Mouse (Mus musculus) neutrophil, adult 83 days (primary cell): ENCODE measurements around the gene Serpinf1. TPM values are rescaled to one million over a fixed set of nuclear protein-coding genes. Genes with fewer than 3 reads are reported as not detected.

Experiments used
- total RNA-seq, 2 experiments: library from RNA; stranded (reverse); gene quantifications; one replicate each; pipeline ENCODE4 v1.2.4; 2023

Gene Serpinf1
- total RNA-seq, result 10 to 100 TPM; 13.1 to 16.6 TPM

DNA sequence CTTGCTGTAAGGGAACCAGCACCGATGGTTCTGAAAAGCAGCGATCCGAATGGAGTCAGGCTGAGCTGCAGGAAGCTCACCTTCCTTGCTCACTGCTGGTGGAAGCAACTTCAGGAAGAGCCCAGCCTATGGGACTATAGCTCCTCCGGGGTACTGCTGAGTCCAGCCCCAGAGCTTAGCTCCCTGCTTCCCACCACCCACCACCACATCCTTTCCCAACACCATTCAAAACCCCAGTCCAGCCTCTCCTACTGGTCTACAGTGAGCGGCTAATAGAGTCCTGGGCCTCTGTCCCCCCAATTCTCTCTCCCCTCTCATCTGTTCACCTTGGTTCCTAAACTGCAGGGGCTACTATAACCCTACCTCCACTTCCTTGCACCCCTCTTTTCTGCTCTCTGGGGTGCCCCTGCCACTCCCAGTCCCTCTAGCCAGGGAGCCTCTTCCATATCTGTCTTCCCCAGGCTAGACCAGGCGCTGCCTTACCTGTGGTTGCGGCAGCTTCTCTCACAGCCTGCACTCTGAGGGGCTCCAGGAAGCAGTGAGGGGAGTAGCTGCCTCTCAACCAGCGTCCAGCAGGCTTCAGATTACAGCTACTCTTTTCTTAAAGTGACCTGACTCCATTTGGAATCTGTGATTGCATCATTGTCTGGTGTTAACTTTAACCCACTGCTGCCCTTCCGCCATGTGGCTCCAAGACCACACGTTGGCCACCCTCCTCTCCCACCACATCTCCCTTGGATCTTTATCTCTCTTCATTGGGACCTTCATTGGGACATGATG lies at the start of gene Serpinf1:
TSS of gene Serpinf1 (minus strand) at position 689 of the 780 bp plus-strand sequence.

DNA sequence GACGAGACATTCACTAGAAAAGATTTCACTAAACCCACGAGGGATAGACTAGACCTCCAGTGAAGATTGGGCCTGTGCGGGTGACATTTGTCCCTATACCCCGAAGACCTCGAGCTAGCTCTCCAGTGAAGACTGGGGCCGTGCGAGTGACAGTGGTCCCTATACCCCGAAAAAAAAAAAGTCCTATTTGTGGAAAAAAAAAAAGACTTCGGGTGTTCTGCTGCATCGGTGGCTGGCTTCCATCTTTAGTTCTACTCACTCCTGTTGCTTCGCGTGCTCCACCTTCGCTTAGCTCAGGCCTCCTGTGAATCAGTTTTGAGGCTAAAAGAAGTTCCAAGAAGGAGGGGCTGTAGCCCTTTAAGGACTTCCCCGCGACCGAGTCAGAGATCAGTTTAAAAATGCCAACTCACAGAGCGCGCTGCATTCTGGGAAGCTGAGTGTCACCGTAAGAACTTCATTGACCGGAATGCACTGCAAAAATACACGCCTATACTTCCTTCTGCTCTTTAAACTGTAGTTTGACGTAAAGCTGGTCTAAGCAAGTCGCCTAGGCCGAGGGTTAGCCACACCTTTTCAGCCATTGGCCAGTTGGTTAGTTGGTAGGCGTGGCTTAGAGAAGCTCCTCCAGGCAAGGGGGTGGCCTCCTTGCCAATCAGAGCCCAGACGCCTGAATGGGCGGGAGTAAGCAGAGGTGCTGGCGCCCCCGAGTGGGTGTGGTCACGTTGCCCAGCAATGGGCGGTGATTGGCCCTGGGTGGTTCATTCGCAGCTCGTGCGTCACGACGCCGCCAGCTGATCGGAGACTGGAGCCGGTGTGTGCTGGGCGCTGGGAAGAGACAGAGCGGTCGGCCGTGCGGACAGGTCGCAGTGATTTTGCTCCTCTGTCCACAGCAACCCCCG lies 38.6 kb upstream of the Serpinf1 start, which contains the start of gene Tlcd2:
TSS of gene Tlcd2 (plus strand) at position 872 of the 899 bp plus-strand sequence.

DNA sequence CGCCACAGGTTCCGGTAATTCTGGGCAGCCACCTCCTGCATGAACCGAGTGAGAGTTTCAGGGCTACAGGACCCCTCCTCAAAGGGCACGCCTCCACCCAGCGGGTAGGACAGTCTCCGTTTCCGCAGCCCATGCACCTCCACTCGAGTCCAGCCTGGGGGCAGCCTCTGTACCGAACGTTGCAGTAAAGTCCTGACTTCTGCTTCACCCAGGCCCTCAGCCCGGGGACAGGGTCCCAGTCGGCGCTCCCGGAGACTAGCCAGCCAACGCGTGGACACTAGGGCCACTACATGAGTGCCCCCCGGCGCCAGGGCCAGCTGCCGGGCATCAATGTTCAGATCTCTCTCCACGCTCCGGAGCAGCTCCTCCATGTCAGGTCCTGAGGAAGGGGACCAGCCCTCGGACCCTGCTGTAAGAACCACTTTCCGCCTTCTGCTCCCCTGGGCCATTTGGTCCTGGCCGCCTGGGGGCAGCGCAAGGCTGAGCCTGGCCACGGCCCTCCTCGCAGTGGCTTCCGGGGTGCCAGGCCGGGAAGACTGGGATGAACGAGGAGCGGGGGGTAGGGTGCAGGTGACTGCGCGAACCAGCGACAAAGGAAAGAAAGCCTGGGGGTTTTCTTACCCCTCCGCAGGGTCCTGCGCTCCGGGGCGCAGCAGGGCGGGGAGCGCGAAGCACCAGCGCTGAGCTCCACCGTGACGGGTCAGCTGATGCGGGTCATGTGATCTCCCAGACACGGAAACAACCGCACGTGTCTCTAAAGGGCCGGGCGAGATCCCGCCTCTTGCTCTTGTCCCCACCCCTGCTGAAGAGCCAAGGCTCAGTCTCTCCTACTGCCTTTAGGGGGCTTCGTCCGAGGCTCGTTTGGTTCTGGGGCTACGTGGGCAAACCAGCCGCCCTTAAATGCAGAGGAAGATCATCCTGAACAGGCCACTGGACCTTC lies 31.8 kb upstream of the Serpinf1 start, which contains the start of gene Wdr81:
TSS of gene Wdr81 (minus strand) at position 727 of the 940 bp plus-strand sequence.

DNA sequence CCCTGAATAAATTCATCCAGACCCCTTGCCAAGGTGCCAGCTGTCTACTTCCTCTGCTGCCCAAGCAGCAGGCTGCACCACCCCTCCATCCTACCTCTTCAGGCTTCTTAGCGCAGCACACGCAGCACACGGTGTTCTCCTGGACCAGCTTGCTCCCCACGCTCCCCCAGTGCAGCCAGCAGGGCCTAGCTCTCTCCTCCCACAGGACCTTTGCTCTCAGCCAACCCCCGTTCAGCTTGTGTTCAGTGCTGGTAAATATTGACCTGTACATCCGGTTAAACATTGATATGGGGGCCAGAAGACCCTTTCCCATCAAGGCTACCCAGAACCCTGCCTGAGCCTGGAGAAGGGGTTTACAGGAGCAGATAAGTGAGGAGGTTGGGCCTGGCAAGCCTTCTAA lies 16.9 kb upstream of the Serpinf1 start, which contains the start of gene Serpinf2:
TSS of gene Serpinf2 (minus strand) at position 229 of the 400 bp plus-strand sequence.

Other genes starting within 250 kb of the Serpinf1 start
- 1 to 10 TPM; 6.5 to 6.6 TPM for gene Ovca2, start 243.9 kb downstream of the Serpinf1 start, total RNA-seq
- 1 to 10 TPM; 3.7 to 4.7 TPM for gene Dph1, start 231.5 kb downstream of the Serpinf1 start, total RNA-seq
- under 1 TPM; 0.22 TPM for gene Rtn4rl1, start 228.9 kb downstream of the Serpinf1 start, total RNA-seq
- gene Rpa1, start 74.4 kb downstream of the Serpinf1 start, total RNA-seq, result 10 to 100 TPM; 65.0 to 79.0 TPM
- gene Smyd4, start 74.3 kb downstream of the Serpinf1 start, total RNA-seq, result 1 to 10 TPM; 3.2 to 4.4 TPM
- not detected for gene Serpinf2, start 16.9 kb upstream of the Serpinf1 start, total RNA-seq
- 10 to 100 TPM; 25.4 to 25.8 TPM for gene Wdr81, start 32.0 kb upstream of the Serpinf1 start, total RNA-seq
- gene Tlcd2, start 39.0 kb upstream of the Serpinf1 start, total RNA-seq, result 1 to 10 TPM; 5.3 to 6.3 TPM
- gene Prpf8, start 64.1 kb upstream of the Serpinf1 start, total RNA-seq, result 100 to 1,000 TPM; 106 to 110 TPM
- under 1 TPM; 0.94 to 0.97 TPM for gene Rilp, start 87.4 kb upstream of the Serpinf1 start, total RNA-seq
- 1 to 10 TPM; 1.4 to 1.7 TPM for gene Scarf1, start 90.8 kb upstream of the Serpinf1 start, total RNA-seq
- 10 to 100 TPM; 54.6 to 73.8 TPM for gene Slc43a2, start 109.0 kb upstream of the Serpinf1 start, total RNA-seq
- 100 to 1,000 TPM; 201 to 220 TPM for gene Pitpna, start 165.4 kb upstream of the Serpinf1 start, total RNA-seq
- 10 to 100 TPM; 70.5 to 82.5 TPM for gene Inpp5k, start 208.3 kb upstream of the Serpinf1 start, total RNA-seq
- 10 to 100 TPM; 52.8 to 60.4 TPM for gene Myo1c, start 227.8 kb upstream of the Serpinf1 start, total RNA-seq